Mouse (Mus musculus) adrenal gland, postnatal 4 days (tissue): ENCODE measurements around the gene Olfm1. TPM values are rescaled to one million over a fixed set of nuclear protein-coding genes. Genes with fewer than 3 reads are reported as not detected.

Experiments used
- DNase-seq, 2 experiments: peaks; one replicate each; pipeline ENCODE4 v3.0.0; 2021 to 2022; ENCODE audit warnings: low spot score in 2 of 2, mixed read lengths in 2 of 2
- total RNA-seq, 2 experiments: library from RNA; stranded (reverse); gene quantifications; 2 replicates each; pipeline ENCODE4 v1.2.3; 2021

Gene Olfm1
- total RNA-seq, 2 experiments from 2014 or later, result 39.6 to 49.0 TPM

- no peak for DNase-seq
Measured at GRCm38 (mm10) chr2:28201441-28201841, 8.6 kb downstream of the Olfm1 start.

GRCm38 (mm10) chr2:28204167-28204566, 11.4 kb downstream of the Olfm1 start:
- peak; percentile 82 to 86 for DNase-seq

GRCm38 (mm10) chr2:28204677-28205466, 12.1 kb downstream of the Olfm1 start:
- DNase-seq, result no peak

DNA sequence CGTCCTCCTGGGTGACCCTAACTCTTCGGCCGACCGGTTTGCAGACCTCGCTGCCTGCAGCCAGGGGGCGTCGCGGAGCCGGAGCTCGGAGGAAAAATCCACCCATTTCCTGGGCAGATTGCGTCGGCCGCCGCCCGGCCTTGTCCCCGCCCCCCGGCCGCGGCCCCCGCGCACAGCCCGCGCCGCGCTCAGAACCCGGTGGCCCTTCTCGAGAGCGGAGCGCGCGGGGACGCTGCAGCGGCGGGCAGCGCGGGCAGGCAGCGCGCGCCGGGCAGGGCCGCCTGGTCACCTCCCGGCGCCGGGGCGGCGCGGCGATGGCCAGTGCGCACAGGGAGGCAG, 12.6 kb downstream of the Olfm1 start:
- peak; percentile 65 to 72 for DNase-seq

DNA sequence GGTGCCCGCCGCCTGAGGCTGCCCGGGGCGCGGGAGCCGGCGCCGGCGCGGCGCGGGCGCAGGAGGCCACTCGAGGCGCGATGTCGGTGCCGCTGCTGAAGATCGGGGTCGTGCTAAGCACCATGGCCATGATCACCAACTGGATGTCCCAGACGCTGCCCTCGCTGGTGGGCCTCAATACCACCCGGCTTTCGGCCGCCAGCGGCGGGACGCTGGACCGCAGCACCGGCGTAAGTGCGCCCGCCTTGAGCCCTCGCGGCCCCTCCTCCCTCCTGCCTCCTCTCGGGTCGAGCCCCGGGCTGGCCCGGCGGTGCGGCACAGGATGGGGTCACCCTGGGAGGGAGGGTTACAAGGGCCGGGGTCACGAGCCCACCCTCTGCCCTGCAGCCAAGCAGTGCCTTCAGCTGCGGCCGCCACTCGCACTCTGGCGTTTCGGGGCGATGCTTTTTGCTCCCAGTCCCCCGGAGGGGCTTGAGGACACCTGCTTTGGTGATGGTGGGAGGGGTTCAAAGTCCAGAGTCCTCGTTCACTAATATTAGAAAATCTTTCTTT, 13.2 kb downstream of the Olfm1 start:
- no peak for DNase-seq

- DNase-seq, result no peak
Measured at GRCm38 (mm10) chr2:28206472-28206871, 13.7 kb downstream of the Olfm1 start.

DNA sequence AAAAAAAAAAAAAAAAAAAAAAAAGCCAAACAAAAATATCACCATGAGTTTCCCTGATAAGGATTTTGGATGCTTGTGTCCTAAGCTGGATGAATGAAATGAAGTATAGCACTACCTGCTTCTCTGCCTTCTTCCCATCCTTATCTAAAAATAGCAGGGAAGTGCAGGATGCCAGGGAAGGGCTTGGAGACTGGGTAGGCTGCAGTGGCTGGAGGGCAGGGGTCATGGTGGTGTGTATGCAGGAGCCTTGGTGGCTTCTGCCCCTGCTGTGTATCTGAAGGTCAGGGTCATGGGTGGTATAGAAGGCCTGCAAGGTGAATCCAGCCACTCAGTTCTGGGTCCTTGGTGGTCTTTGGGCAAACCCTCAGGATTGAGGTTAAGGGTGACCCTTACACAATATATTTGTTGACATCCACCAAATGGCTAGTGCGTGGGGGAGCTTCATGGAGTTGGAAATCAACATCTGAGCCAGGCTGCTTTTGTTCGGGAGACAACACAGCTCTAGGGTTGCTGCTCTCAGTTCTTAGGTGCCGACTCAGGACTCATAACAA, 14.5 kb downstream of the Olfm1 start:
- no peak for DNase-seq

DNA sequence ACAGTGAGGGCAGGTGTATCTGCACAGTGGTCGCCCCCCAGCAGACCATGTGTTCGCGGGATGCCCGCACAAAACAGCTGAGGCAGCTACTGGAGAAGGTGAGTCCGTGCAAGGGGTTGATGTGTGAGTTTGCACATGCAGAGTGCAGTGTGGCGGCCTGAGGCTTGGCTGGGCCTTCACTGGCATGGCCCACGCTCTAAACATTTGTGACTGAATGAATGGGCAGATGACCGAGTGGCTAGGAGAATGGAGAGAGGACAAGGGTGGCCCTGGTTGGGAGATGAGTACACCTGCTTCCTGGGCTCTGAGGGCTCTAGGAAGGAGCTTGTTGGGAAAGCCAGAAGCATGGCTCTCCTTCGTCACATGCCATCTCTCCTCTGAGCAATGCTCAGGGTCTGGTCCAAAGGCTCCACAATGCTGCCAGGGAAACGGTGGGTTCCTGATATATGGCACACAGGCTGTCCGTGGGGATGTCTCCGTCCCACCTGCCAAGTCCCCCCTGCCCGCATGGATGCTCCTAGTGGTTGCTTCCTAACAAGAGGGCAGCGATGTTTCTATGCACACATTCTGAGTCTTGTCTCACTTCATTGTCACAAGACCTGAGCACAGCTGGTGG, 15.4 kb downstream of the Olfm1 start:
- DNase-seq, result no peak

- DNase-seq, result no peak
Measured at GRCm38 (mm10) chr2:28209211-28209610, 16.4 kb downstream of the Olfm1 start.

GRCm38 (mm10) chr2:28209653-28210052, 16.9 kb downstream of the Olfm1 start:
- no peak for DNase-seq

DNA sequence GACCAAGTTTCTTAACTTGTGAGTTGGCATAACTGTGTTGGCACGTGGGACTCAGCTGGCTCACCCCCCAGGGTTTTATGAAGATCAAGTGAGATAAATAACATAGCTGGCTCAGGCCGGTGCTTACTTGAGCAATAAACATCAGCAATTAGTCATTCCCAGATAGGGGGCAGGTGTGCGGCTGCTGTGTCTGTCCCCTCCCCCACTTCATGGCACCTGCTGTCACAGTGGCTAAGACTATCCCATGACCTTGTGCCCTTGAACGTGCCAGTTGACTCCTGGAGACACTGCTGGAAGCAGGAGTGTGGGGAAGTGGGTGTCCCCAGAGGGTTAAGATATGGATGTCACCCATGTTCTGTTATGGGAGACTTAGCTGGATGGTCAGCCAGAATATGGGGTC, 17.5 kb downstream of the Olfm1 start:
- no peak for DNase-seq

- DNase-seq, result no peak
Measured at GRCm38 (mm10) chr2:28211531-28212281, 18.9 kb downstream of the Olfm1 start.

GRCm38 (mm10) chr2:28212911-28213310, 20.1 kb downstream of the Olfm1 start:
- no peak for DNase-seq

GRCm38 (mm10) chr2:28216211-28216775, 23.5 kb downstream of the Olfm1 start:
- DNase-seq, result no peak

GRCm38 (mm10) chr2:28217783-28218182, 25.0 kb downstream of the Olfm1 start:
- DNase-seq, result no peak

GRCm38 (mm10) chr2:28218651-28219356, 26.0 kb downstream of the Olfm1 start:
- no peak for DNase-seq

DNA sequence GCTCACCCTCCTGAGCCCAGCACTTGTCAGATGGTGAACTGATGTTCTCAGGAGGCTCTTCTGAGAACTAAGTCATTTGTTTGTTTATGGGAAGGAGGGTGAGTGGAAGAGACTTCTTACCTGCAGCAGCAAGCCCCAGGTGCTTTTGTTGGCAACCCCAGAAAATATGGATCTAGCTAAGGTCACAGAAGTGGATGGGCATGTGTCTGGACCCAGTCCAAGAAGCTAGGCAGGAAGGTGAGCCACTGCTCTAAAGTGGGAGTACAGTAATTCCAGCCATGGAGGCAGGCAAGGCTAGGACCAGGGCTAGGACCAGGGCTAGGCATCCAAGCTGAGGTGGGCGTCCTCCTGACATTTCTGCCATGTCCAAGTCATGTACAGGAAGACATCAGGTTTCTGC, 26.8 kb downstream of the Olfm1 start:
- no peak for DNase-seq

DNA sequence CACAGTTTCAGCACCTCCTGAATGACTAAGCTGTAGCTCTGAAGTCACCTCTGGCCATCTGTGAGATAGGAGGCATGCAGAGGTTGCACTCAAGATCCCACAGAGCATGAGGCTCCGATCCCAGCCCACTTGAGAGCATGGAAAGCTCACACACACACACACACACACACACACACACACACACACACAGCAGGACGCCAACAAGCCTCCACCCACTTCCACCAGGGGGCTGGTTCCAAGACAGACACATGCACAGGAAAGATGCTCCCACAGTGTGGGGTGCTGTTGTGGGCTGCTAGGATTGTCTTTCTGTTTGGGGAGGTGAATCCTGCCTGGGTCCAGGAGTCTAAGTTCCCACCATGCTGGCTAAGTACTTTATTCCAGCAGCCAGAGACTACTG, 29.0 kb downstream of the Olfm1 start:
- DNase-seq, result no peak

GRCm38 (mm10) chr2:28224819-28225218, 32.0 kb downstream of the Olfm1 start:
- DNase-seq, result no peak

DNA sequence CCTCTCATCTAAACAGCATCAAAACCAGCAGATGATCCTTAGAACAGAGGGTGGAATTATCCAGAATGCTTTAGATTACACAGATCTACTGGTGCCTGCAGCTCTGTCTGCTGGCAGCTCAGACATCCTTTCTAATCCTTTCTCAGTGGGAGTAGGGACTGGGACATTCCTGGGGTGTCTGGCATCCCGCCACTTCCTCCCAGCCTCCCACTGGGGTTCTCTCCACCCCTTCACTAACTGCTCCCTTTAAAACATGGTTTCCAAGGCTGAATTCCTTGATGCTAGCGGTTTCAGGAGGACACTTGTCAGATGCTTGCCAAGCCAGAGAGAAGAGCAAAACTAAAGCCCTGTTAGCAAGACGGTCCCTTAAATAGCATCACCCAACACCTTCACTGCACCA, 33.1 kb downstream of the Olfm1 start:
- DNase-seq, result no peak

DNA sequence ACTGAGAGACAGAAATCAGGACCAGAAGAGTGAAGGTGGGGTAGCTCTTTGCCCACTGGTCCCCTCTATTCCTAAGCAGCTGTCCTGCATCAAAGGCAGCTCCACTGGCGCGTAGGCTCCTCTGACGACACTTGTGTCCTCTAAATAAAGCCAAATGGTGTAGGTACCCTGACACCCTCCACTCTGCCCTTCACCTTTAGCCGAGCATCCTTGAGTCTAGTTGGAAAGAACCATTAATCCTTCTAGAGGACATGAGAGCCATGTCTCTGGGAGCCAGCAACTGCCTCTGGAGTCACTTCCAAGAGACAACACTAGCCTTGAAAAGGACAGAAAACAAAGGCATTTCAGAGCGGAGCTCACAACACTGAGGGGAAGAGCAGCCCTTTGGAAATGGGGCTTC, 34.2 kb downstream of the Olfm1 start:
- no peak for DNase-seq
